Mouse (Mus musculus) heart, adult 9 months (tissue): ENCODE results near the gene Srm.

Experiments used
- DNase-seq, 2 experiments: peaks; one replicate each; pipeline ENCODE4 v3.0.0; 2022; ENCODE audit warnings: low spot score in 2 of 2

Gene Srm

GRCm38 (mm10) chr4:148635309-148635708 is 44.0 kb downstream of the Srm start:
- DNase-seq, result no peak

GRCm38 (mm10) chr4:148638302-148638701 is 47.0 kb downstream of the Srm start:
- no peak for DNase-seq

- no peak for DNase-seq
Measured at GRCm38 (mm10) chr4:148639455-148639854, 48.2 kb downstream of the Srm start.

- no peak for DNase-seq
Measured at GRCm38 (mm10) chr4:148641121-148641520, 49.8 kb downstream of the Srm start.

- no peak for DNase-seq
Measured at GRCm38 (mm10) chr4:148643291-148644156, 52.2 kb downstream of the Srm start, which contains the start of gene Gm572. Gene Gm572, plus strand, starts transcription at chr4:148643317.

GRCm38 (mm10) chr4:148644157-148644511 is 52.8 kb downstream of the Srm start:
- DNase-seq, result no peak
